Mouse (Mus musculus) heart, embryonic 12.5 days (tissue): Measurements from ENCODE around the gene Icam5. TPM values are rescaled to one million over a fixed set of nuclear protein-coding genes. Genes with fewer than 3 reads are reported as not detected.

Source experiments
- ATAC-seq: fragments of 200-750 bp; cut with Nextera tagmentation; 2 replicates; pipeline ENCODE4 v1.8.0; 2017; ENCODE audit warnings: moderate TSS enrichment, moderate library complexity; ENCODE audit not compliant: insufficient number of reproducible peaks, low FRiP score
- H3K27ac ChIP-seq: fragments of 300-500 bp; sonication (generic); 2 replicates; pipeline ENCODE4 v1.5.1; 2016; ENCODE audit warnings: mild to moderate bottlenecking, moderate library complexity; ENCODE audit not compliant: poor library complexity, severe bottlenecking
- H3K27me3 ChIP-seq: fragments of 300-500 bp; sonication (generic); replicated peaks from 2 replicates; pipeline ENCODE4 v1.6.1; 2016; ENCODE audit warnings: mild to moderate bottlenecking, moderate library complexity
- H3K36me3 ChIP-seq: fragments of 300-500 bp; sonication (generic); 2 replicates; pipeline ENCODE4 v1.6.1; 2016; ENCODE audit warnings: mild to moderate bottlenecking, moderate library complexity
- H3K4me1 ChIP-seq: fragments of 300-500 bp; sonication (generic); replicated peaks from 2 replicates; pipeline ENCODE4 v1.6.1; 2016; ENCODE audit warnings: mild to moderate bottlenecking
- H3K4me2 ChIP-seq: fragments of 300-500 bp; sonication (generic); 2 replicates; pipeline ENCODE4 v1.6.1; 2016; ENCODE audit warnings: mild to moderate bottlenecking, moderate library complexity
- H3K4me3 ChIP-seq: fragments of 300-500 bp; sonication (generic); 2 replicates; pipeline ENCODE4 v1.5.1; 2016; ENCODE audit warnings: mild to moderate bottlenecking
- H3K9ac ChIP-seq: fragments of 300-500 bp; sonication (generic); 2 replicates; pipeline ENCODE4 v1.6.1; 2016; ENCODE audit warnings: mild to moderate bottlenecking, moderate library complexity
- H3K9me3 ChIP-seq: fragments of 300-500 bp; sonication (generic); replicated peaks from 2 replicates; pipeline ENCODE4 v1.6.1; 2016; ENCODE audit warnings: mild to moderate bottlenecking, moderate library complexity
- WGBS: fragments of 180-500 bp; shearing (Covaris S2); methylation state at CpG from one replicate; pipeline ENCODE4 v1.1.7; 2016; 5-methylcytosine and 5-hydroxymethylcytosine counted together
- polyA plus RNA-seq: library from polyadenylated mRNA; unstranded; fragments of >200 nt; fragmentation: Nextera tagmentation; extraction: Ambion mirVana; gene quantifications from 2 replicates; pipeline ENCODE4 v1.2.1, GENCODE M21; 2016

Icam5 gene
- polyA plus RNA-seq, 1 experiment from 2014 or later: not detected

DNA sequence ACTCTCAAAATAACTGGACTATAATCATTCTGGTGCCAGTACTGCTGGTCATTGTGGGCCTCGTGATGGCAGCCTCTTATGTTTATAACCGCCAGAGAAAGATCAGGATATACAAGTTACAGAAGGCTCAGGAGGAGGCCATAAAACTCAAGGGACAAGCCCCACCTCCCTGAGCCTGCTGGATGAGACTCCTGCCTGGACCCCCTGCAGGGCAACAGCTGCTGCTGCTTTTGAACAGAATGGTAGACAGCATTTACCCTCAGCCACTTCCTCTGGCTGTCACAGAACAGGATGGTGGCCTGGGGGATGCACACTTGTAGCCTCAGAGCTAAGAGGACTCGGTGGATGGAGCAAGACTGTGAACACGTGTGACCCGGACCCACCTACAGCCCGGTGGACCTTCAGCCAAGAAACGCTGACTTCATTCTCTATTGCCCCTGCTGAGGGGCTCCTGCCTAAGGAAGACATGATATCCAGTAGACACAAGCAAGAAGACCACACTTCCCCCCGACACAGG lies 4.0 kb upstream of the Icam5 start:
- no peak for ATAC-seq
- H3K36me3 ChIP-seq: no peaks in the 10 kb centered on the region
- no peaks in the 10 kb centered on the region for H3K9me3 ChIP-seq
- peaks cover 61% of the 10 kb centered on the region for H3K27me3 ChIP-seq
- H3K4me1 ChIP-seq: peaks cover 41% of the 10 kb centered on the region
- H3K4me2 ChIP-seq: no peak overlapping the region
- 51% methylated on average over 8 of the region's 8 CpGs for WGBS
- no peak overlapping the region for H3K9ac ChIP-seq
- no peak overlapping the region for H3K27ac ChIP-seq
- H3K4me3 ChIP-seq: no peak overlapping the region

DNA sequence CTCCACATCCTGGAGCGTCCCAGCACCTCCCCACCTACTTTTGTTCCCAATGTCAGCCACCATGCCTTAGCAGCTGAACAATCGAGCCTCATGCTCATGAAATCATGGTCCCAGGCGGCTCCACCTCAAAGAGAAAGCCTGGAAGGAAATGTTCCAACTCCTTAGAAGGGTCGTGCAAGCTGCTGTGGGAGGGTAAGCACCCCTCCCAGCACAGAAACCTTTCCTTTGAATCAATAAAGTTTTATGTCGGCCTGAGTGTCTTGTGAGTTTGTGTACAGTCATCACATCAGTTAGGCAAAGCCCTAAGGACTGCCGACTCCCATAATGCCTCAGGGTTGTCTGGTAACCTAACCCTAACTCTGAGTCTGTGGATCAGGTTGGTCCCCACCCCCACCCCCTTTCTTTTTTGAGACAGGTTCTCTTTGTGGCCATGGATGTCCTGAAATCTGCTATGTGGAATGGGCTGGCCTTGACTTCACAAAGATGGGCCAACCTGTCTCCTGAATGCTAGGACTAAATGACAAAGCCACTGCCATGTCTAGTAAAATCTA lies 3.2 kb upstream of the Icam5 start:
- 74% methylated on average over 6 of the region's 6 CpGs for WGBS
- ATAC-seq: no peak
- no peaks in the 10 kb centered on the region for H3K9me3 ChIP-seq
- H3K27me3 ChIP-seq: peaks cover 69% of the 10 kb centered on the region
- no peaks in the 10 kb centered on the region for H3K36me3 ChIP-seq
- no peak overlapping the region for H3K27ac ChIP-seq
- H3K4me3 ChIP-seq: no peak overlapping the region
- H3K4me1 ChIP-seq: peaks cover 49% of the 10 kb centered on the region
- no peak overlapping the region for H3K9ac ChIP-seq
- H3K4me2 ChIP-seq: 0 out of 2 replicates have a peak overlapping the region, but pooled peaks have one; percentile 94

DNA sequence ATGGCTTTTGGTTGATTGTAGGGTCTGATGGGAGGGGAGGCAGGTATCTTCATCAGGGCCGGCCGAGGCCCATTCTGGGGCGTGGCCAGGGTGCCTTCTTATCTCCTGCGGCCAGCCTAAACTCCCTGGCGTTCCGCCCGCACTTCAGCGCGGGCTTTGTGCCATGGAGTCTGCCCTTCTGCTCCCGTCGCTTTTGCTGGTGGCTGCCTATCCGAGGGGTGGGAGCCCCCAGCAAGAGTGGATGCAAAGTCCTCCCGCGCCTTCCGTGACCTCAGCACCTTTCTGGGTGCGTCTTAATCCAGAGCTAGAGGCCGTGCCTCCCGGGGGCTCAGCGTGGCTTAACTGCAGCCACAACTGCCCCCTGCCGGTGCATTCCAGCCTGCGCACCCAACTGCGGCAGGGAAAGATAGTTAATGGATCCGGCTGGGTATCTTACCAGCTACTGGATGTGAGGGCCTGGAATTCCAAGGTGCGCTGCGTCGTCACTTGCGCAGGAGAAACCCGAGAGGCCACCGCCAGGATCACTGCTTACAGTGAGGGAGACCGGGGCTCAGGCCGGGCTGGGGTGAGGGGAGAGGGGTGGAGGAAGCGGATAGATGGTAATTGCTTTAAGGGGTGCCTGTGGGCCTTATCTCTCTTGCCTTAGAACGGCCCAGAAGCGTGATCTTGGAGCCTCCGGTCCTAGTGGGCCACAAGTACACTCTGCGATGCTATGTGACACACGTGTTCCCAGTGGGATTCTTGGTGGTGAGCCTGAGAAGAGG lies 2.4 kb upstream of the Icam5 start, which contains the start of gene Icam4:
Gene Icam4 (plus strand): TSS at position 83 of the 764 bp plus-strand sequence.
- Histone ChIP-seq H3K36me3 (no peaks in the 10 kb centered on the region), H3K27ac (peak within 1 kb of the TSS; percentile 7; the same call in 1 of the 2 replicates), H3K9me3 (no peaks in the 10 kb centered on the region), H3K4me1 (peaks cover 50% of the 10 kb centered on the region), H3K4me2 (peak within 1 kb of the TSS; percentile 94), H3K4me3 (peak within 1 kb of the TSS; percentile 55), H3K9ac (peak within 1 kb of the TSS; percentile 59), H3K27me3 (peaks cover 76% of the 10 kb centered on the region)
- ATAC-seq: peak; percentile 77
- 1% methylated on average over 37 of the region's 37 CpGs for WGBS

DNA sequence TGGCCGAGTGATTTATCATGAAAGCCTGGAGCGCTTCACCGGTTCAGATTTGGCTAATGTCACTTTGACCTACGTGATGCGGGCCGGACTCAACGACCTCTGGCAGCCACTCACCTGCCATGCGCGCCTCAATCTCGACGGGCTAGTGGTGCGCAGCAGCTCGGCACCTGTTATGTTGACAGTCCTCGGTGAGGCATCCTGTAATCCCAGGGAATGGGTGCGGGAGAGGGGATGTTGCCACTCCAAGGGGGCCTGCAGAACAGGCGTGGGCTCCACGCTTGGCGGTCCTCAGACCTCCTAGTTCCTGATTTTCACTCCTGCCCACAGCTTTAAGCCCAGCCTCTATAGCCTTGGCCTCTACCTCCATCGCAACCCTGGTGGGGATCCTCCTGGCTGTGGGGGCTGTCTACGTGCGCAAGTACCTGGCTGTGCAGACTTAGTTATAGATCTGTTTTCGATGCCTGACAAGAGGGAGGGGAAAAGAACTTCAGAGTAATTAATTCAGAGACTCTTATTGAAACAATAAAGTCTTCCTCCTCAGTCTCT lies 1.7 kb upstream of the Icam5 start:
- no peak for ATAC-seq
- H3K9ac ChIP-seq: peak overlapping the region; percentile 59
- H3K27ac ChIP-seq: no peak overlapping the region
- H3K4me1 ChIP-seq: peaks cover 55% of the 10 kb centered on the region
- H3K36me3 ChIP-seq: no peaks in the 10 kb centered on the region
- peaks cover 82% of the 10 kb centered on the region for H3K27me3 ChIP-seq
- H3K4me2 ChIP-seq: peak overlapping the region; percentile 94
- H3K9me3 ChIP-seq: no peaks in the 10 kb centered on the region
- H3K4me3 ChIP-seq: peak overlapping the region; percentile 55
- 15% methylated on average over 22 of the region's 22 CpGs for WGBS

DNA sequence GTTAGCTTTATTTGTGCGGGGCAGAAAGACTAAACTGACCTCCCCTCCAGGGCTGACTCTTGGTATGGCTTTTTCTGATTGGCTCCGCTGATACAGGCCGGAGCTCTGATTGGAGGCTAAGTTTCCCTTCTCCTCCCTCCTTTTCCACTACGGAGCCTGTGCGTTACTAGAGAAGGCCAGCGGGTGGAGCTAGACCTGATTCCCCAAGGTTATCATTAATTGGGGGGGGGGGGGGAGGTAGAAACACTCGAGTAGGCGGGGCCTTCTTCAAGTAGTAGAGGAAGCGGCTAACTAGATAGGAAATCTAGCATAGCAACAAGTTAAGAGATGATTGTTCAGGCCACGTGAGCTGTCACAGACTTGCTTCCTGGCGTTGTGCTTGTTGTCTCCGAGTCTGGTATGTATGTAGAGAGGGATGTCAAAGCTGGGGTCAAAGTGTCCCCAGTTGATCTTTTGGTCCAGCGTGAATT lies 1.1 kb upstream of the Icam5 start:
- WGBS: 0% methylated on average over 13 of the region's 13 CpGs
- ATAC-seq: peak; percentile 69
- peaks cover 59% of the 10 kb centered on the region for H3K4me1 ChIP-seq
- no peaks in the 10 kb centered on the region for H3K9me3 ChIP-seq
- peak overlapping the region; percentile 55 for H3K4me3 ChIP-seq
- no peaks in the 10 kb centered on the region for H3K36me3 ChIP-seq
- H3K27ac ChIP-seq: no peak overlapping the region
- H3K9ac ChIP-seq: peak overlapping the region; percentile 57
- H3K27me3 ChIP-seq: peaks cover 84% of the 10 kb centered on the region
- H3K4me2 ChIP-seq: peak overlapping the region; percentile 94

DNA sequence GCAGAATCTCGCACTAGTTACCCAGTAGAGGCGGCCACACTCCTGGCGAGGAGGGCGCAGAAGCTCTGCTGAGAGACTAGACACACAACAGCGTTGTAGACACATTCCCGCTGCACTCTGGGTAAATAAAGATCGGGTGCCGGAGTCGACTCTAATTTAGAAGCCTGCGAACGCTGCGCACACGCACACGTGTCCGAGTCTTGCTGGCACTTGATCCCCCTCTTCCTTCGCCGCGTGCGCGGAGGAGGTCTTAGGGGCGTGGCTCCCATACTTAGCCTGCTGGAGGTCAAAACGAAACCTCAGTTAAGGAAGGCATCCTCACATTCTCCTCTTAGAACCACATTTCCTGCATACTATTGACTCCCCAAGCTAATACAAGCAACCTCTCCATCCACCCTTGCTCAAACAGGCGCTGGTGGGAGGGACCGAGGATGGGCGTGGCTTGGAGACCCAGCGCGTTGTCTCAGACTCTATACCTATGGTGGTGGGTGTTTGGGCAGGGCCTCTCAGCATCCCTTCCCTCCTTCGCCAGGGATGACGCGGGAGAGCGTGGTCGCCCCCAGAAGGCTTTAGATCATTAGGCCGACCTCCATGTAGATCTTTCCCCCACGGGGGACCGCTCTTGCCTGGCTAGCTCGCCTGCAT lies 500 bp upstream of the Icam5 start:
- peaks cover 84% of the 10 kb centered on the region for H3K27me3 ChIP-seq
- peak overlapping the region; percentile 94 for H3K4me2 ChIP-seq
- H3K36me3 ChIP-seq: no peaks in the 10 kb centered on the region
- H3K9me3 ChIP-seq: no peaks in the 10 kb centered on the region
- H3K4me1 ChIP-seq: peaks cover 62% of the 10 kb centered on the region
- peak overlapping the region; percentile 55 for H3K4me3 ChIP-seq
- under 1% methylated on average over 34 of the region's 36 CpGs for WGBS
- peak; percentile 10; the same call in 1 of the 2 replicates for ATAC-seq
- H3K27ac ChIP-seq: no peak overlapping the region
- peak overlapping the region; percentile 57 for H3K9ac ChIP-seq

DNA sequence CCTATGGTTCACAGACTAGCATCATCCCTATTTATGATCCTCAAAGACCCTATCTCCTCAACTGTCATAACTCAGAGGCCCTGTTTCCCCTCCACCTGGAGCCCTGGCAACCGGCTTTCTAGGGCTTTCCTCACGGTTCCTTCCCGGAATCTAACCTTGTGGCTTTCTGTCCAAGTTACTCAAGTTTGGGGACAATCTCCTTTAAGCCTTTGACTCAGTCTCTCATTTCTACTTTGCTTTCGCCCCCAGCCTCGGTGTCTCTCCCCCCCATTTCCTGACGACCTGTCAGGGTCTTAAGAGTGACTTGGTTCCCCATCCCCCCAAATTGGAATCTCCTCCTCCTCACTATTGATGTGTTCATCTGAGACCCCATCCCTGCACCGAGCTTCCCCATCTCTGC lies 618 bp downstream of the Icam5 start:
- ATAC-seq: no peak
- no peak overlapping the region for H3K9ac ChIP-seq
- 5% methylated on average over 7 of the region's 7 CpGs for WGBS

DNA sequence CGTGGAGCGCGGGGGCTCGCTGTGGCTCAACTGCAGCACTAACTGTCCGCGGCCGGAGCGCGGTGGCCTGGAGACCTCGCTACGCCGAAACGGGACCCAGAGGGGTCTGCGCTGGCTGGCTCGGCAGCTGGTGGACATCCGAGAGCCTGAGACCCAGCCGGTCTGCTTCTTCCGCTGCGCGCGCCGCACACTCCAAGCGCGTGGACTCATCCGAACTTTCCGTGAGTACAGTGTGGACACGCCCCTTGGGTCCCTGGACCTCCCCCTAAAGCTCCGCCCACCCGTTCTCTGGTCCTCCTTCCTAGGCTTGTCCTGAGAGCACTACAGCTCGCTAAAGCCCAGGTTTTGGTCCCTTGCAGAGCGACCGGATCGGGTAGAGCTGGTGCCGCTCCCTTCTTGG lies 1.3 kb downstream of the Icam5 start:
- Histone ChIP-seq H3K27ac (no peak overlapping the region), H3K9ac (peak overlapping the region; percentile 22; the same call in 1 of the 2 replicates), H3K4me2 (peak overlapping the region; percentile 94), H3K9me3 (no peaks in the 10 kb centered on the region), H3K4me1 (peaks cover 76% of the 10 kb centered on the region), H3K27me3 (peaks cover 84% of the 10 kb centered on the region), H3K4me3 (peak overlapping the region; percentile 55), H3K36me3 (no peaks in the 10 kb centered on the region)
- under 1% methylated on average over 33 of the region's 34 CpGs for WGBS
- peak; percentile 64 for ATAC-seq

More for the DNA sequence above, 618 bp downstream of the Icam5 start:
- Histone ChIP-seq H3K36me3 (no peaks in the 10 kb centered on the region), H3K27me3 (peaks cover 84% of the 10 kb centered on the region), H3K4me1 (peaks cover 71% of the 10 kb centered on the region), H3K4me2 (peak overlapping the region; percentile 94), H3K4me3 (peak overlapping the region; percentile 55), H3K9me3 (no peaks in the 10 kb centered on the region), H3K27ac (no peak overlapping the region)

DNA sequence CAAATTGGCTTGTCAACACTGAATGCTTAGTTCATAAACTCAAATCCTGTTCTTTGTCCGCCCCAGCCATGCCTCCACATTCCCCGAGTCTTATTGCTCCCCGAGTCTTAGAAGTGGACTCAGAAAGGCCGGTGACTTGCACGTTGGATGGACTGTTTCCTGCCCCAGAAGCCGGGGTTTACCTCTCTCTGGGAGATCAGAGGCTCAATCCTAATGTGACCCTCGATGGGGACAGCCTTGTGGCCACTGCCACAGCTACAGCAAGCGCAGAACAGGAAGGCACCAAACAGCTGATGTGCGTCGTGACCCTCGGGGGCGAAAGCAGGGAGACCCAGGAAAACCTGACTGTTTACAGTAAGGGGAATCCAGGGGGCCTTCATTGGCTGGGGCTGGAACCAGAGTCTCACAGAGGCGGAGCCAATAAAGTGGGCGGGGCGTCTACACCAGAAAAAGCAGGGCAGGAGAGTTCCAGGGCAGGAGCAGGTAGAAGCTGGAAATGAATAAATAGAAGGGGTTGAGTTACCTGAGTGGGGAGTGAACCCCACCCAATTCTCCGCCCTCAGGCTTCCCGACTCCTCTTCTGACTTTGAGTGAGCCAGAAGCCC lies 2.7 kb downstream of the Icam5 start:
- H3K4me1 ChIP-seq: peaks cover 69% of the 10 kb centered on the region
- no peaks in the 10 kb centered on the region for H3K36me3 ChIP-seq
- no peak for ATAC-seq
- no peak overlapping the region for H3K4me2 ChIP-seq
- no peak overlapping the region for H3K9ac ChIP-seq
- H3K4me3 ChIP-seq: no peak overlapping the region
- H3K9me3 ChIP-seq: peaks cover 6% of the 10 kb centered on the region; the same call in 1 of the 2 replicates
- 5% methylated on average over 17 of the region's 17 CpGs for WGBS
- no peak overlapping the region for H3K27ac ChIP-seq
- H3K27me3 ChIP-seq: peaks cover 88% of the 10 kb centered on the region

DNA sequence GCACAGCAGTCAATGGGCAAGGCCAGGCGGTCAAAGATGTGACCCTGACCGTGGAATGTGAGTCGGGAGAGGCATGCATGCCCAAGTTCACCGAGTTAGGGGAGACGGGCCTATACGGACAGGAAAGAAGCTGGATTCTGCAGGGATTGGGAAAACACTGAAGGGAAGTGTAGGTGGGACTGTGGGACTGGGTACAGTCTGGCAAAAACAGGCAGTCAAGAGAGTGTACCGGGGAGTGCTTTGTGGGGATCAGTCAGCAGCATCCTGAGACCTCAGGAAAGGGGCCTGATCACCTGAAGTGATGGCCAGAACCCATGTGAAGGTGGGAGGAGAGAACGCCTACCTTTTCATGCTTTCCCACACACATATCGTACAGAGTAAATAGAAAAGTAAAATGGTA lies 3.7 kb downstream of the Icam5 start:
- no peak overlapping the region for H3K4me3 ChIP-seq
- no peak for ATAC-seq
- peaks cover 59% of the 10 kb centered on the region for H3K4me1 ChIP-seq
- H3K4me2 ChIP-seq: no peak overlapping the region
- no peak overlapping the region for H3K27ac ChIP-seq
- peaks cover 7% of the 10 kb centered on the region; the same call in 1 of the 2 replicates for H3K9me3 ChIP-seq
- H3K27me3 ChIP-seq: peaks cover 90% of the 10 kb centered on the region
- H3K36me3 ChIP-seq: no peaks in the 10 kb centered on the region
- H3K9ac ChIP-seq: no peak overlapping the region
- 22% methylated on average over 9 of the region's 9 CpGs for WGBS
